Mouse (Mus musculus) G1E (cell line): Measurements from ENCODE around the gene Frem2.

Source experiments
- CTCF ChIP-seq: IDR thresholded peaks from 2 replicates; pipeline ENCODE4 v1.5.1; 2012; ENCODE audit warnings: low read depth, low read length, inconsistent platforms, mixed read lengths
- GATA1 ChIP-seq: IDR thresholded peaks from 2 replicates; pipeline ENCODE4 v1.6.1; 2012; ENCODE audit warnings: borderline replicate concordance, low read length, inconsistent platforms, mixed read lengths
- GATA2 ChIP-seq: IDR thresholded peaks from 2 replicates; pipeline ENCODE4 v1.6.1; 2012; ENCODE audit warnings: low read depth, low read length, inconsistent platforms, borderline replicate concordance

DNA sequence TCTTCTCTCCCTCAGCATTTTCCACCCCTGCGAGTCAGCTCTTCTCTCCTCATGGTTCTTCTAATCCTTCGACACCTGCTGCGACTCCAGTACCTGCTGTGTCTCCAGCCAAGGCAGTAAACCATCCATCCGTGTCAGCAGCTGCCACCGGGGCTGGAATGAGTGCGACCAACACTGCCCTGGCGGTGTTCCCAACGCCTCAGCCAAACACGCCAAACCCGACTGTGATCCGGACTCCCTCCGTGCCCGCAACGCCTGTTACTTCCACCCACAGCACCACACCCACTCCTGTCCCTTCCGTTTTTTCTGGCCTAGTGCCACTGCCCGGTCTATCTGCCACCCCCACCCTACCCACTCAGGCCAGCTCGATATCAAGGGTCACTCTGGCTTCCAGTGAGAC lies 179.7 kb downstream of the Frem2 start:
- TF ChIP-seq GATA1 = no peak
- no peak for TF ChIP-seq GATA2
- TF ChIP-seq CTCF = no peak
